Mouse (Mus musculus) retina, postnatal 1 day (tissue): ENCODE results near the gene Sgsh.

Experiments
- DNase-seq: peaks from one replicate; pipeline ENCODE4 v3.0.0-alpha.2; 2012

The Sgsh gene

DNA sequence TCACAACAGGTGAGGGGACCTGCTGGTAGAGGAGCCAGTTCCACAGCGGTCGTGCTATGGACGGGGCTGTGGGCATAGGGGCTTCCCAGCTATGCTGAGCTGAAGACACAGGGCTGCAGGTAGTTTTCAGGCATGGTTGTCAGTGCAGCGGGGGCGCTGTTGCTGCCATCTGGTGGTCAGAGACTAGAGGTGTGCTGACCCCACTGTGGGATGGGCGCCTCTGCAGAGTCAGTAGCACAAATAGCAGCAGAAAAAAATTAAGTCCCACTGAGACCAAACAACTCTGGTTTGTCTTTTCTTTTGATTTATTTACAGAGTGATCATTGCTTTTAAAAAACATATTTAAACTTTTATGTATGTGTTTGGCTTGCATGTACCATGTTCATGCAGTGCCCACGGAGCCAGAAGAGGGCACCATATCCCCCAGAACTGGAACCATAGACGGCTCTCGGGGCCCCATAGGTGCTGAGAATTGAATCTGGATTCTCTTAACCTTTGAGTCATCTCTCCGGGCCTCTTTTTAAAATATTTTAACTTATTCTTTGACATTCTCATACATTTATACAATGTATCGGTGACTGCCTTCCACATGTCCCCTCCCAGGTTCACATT is 8.3 kb upstream of the Sgsh start:
- peak; percentile 86 for DNase-seq

DNA sequence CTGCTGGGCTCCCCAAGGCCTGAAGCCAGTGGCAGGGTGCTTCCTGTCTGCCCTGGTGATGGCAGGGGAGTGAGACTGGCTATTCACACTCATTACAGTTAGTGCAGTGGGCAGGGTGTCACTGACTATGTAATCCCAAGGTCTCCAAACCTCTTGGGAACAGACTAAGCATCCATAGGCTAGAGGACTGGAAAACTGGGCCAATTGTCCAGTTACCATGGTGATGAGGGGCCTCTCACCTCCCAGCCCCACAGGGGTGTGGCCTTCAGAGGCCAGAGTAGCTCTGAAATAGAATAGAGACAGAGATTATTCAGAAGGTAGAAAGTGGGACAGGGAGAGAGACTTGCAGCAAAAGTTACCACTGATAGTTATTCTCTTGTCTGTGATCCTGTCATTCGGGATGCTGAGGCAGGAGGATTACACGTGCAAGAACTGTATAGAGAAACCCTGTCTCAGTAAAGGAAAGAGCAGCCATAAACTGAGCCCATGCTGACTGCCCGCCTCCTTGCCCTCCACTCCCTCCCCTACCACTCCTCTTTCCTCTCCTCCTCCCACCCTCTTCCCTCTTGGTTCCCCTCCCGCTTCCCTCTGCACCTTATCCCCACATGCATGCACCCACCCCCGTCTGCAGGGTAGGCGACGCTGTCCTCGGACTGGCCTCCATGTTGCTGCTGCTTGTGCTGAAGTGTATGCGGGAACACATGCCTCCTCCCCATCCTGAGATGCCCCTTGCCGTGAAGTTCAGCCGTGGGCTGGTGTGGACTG is 7.6 kb upstream of the Sgsh start:
- DNase-seq: peak; percentile 85

DNA sequence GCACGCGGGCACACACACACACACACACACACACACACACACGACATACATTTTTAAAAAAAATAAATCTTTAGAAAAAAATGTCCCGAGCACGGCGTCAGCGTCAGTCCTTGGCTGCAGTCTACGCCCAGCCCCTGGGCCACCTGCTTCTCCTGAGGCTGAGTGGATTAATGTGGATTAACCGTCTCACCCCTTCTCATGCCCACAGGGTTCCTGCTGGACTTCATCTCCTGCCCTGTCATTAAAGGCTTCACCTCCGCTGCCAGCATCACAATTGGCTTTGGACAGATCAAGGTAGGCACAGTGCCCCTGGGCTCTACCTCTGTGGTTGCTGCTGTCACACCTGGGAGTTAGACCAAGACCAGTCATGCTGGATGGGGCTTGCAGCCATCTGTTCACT is 3.8 kb upstream of the Sgsh start:
- peak; percentile 68 for DNase-seq

DNA sequence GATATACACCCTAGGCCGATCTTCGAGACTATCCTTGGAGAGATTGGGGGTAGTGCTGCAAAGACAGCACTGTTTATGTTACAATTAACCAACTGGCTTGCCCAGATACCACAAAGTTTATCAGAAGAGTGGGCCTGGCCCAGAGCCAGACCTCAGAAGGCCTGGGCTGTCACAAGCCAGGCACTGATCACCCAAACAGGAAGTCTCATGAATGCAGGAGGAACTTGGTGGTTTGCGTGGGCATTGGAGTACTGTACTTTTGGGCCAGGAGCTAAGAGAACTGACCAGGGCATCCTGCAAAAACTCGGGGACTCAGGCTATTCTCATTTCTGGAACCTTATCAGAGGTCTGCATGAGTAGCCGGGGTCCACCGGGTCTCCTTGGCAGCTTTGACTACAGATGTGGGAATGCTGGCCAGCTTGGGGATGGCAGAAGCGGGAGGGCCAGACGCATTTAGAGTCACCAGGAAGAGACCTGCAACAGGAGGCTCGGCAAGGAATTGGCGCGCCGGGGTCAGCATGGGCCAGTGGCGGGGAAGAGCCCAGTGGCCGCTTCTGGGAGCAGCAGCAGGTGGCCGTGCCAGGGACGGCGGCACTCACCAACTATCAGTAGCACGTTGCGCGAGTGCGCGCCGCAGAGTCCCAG is 416 bp downstream of the Sgsh start:
- peak; percentile 20 for DNase-seq

DNA sequence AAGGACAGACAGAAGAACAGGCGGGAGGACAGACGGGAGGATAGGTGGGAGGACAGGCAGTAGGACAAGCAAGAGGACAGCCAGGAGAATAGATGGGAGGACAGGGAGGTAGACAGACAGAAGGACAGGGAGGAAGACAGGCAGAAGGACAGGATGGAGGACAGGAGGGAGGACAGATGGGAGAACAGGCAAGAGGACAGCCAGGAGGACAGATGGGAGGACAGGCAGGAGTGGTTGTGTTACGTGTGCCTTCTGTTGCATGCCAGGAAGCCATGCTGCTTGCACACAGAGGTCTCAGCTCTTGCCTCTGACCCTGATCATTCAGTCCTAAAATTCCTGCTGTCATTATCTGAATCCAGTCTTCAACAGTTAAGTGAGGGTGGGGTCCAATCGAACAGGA is 1.4 kb downstream of the Sgsh start:
- DNase-seq: no peak

DNA sequence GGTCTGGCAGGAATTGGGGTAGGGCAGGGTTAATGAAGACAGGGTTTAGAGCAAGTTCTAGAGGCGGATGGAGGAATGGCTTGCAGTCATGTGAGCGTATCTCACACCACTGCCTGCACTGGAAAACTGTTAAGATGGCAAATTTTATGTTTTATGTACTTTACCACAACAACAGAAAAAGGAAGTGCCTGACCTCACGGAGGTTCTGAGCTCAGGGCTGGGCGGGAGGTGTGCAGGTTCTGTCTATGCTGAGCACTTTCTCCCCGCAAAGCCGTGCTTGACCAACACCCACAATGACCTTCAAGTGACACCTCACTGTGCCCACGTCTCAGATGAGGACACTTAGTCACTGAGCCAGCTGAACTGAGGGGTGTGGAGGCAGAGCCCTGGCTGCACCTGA is 3.2 kb downstream of the Sgsh start:
- DNase-seq: no peak

DNA sequence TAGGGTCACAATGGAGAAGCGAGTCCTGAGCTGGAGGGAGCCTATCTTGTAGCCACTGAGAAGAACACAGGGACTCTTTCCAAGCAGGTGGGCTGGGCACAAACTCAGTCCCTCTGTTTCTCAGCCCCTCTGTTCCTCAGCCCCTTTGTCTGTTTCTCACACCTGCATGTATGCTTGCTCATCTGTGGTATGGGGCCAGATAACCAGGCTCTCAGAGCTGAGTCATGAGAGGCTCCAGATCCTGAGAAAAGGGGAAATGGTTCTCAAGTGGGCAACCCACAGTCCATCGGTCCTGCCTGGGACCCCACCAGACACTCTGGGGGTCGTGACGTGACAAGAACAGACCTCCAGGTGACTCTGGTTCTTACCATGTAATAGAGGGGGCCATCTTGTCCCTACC is 8.2 kb downstream of the Sgsh start:
- no peak for DNase-seq

DNA sequence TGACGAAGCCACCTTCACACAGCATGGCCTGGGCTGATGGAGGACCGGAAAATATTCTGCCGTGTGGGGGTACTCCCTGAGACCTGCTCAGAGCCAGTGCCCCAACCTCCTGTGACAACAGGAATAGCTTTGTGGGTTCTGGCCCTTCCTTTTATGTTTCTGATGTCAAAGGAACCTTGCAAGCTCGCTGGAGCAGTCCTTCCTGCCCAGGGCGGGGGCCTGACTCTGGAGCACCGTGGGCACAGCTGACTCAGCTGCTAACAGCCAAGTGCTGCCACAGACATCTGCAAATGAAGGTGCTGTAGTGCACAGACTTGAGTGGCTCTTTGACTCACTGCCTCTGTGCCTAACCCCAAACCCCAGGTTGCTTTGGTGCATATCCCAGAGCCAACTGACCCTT is 10.5 kb downstream of the Sgsh start:
- DNase-seq: no peak

DNA sequence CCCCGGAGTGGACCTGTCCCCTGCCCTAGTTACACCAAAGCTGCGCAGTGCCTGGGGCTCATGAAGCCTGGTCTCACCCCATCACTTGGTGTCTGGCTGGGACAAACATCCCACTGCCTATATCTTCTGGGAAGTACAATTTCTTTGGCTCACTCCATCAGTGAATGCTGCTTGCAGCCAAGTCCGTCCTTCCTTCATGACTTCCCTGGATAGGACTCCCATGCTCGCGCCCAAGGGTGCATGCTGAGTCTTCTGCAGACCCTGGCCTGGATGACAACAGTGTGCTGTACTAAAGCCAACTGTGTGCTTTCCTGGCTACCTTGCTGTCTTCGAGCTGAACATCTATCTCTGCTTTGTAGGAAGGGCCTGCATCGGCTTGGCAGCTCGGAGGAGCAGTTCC is 11.2 kb downstream of the Sgsh start:
- no peak for DNase-seq

DNA sequence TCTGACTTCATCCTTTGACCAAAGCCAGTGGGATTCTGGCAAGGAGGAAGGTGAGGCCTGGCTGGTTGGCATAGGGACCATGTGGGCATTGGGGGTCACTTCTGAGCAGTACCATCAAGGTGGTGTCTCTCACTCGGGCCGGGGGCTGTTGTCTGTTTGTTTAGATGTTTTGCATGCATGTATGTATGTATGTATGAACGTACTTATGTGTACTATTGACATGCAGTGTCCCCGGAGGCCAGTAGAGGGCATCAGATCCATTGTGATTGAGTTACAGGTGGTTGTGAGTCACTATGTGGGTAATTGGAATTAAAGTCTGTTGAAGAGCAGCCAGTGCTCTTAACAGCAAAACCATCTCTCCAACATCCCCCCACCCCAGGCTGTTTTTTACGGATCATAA is 15.7 kb downstream of the Sgsh start:
- peak; percentile 90 for DNase-seq

DNA sequence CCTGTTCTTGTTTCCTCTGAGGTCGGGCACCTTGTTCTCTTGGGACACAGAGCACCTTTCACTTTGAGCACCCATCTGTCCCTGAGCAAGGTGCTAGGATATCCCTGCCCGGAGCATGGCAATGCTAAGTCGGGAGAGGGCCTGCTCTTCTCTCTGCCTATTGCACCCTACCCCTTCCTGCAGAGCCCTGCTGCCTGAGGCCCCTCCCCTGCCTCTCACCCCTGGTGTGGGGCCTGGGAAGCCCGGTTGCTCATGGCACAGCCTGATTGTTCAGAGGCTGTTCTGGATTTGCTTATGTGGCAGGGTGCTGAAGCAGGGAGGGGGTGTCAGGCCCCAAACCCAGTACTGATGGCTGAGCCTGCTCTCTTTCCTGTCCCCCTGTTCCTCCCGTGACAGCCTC is 16.2 kb downstream of the Sgsh start:
- no peak for DNase-seq

DNA sequence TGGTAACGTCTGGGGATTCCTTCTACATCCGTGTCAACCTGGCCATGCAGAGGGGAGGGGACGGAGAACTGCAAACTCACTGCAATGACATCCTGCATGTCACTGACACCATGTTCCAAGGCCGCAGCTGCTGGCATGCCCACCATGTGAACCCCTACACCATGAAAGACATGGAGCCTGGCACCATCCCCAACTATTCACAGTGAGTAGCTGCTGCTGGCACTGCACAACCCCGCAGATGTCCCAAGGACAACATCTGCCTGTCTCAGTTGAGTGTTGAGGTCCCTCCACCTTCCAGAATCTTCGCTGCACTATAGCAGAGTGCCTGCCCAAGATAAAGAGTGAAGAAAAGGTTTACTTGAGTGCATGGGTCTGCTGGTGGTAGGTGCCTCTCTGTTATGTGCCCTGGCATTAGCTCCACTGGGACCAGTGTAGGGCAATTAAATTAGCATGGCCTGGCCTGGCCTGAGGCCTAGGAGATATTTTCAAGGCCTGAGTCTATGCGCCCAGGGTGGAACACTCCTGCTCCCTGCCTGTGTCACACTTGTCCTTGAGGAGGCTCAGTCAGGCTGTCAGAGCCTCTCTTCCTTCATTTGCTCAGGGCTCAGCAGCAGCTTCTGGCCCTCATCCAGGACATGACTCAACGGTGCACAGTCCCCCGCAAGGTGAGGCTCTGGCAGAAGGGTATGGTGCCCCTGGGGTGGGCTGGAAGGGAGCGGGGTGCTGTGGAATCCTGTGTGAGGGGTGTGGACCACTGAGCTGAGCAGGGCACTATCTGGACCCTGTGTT is 16.9 kb downstream of the Sgsh start:
- no peak for DNase-seq

DNA sequence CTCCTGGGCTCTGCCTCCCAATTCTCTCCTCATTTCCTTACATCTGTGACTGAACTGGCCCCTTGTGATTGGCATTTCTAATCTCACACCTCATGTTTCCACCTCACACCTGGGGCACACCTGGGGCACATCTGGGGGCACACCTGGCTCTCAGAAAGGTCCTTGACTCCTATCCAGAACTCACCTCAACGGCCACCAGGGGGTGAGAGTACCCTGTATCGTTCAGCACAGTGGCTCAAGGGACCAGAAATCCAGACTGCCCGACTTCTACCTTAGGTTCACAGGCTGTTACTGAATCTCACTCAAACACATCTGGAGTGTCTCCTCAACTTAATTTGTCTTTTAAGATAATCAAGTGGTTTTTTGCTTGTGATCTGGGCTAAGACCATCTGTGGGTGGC is 23.4 kb downstream of the Sgsh start:
- no peak for DNase-seq

DNA sequence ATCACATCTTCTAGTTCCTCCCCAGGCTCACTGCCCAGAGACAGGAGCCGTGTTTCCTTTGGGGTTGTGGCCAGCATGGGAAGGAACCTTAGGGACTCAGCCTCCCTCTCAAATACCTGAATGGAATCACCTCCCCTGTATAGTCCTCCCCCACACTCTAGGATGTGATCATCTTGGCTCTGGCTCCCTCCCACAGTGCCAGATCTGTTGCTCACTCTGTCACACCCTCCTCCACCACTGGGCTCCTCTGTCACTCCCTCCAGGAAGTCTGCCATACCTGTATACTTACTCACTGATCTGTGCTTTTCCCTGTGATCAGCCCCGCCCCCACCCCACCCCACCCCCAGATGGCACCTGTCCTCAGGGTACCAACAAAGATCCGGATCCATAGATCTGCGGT is 24.7 kb downstream of the Sgsh start:
- no peak for DNase-seq

DNA sequence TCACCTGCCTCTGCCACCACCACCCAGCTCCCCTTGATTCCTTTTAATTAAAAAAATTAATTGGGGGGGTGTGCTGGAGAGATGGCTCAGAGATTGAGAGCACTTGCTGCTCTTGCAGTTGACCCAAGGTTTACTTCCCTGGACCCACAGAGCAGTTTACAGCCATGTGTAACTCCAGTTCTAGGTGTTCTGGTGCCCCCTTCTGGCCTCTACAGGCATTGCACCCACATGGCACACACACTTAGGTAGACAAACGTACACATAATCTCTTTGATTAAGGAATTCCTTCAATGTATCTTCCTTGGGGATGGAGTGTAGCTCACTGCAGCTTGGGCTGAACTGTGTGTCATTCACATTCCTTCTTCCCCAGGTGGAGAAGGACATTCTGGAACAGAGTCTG is 30.3 kb downstream of the Sgsh start:
- no peak for DNase-seq

DNA sequence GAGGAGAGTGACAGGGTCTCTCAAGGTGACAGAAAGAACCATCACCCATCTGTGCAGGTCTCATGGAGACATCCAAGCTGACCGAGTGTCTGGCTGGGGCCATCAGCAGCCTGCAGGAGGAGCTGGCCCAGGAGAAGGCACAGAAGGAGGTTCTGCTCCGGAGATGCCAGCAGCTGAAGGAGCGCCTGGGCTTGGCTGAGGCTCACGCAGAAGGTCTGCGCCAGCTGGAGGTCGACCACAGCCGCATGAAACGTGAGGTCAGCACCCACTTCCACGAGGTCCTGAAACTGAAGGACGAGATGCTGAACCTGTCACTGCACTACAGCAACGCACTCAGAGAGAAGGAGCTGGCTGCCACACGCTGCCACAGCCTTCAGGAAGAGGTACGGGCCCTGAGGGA is 32.8 kb downstream of the Sgsh start:
- no peak for DNase-seq

DNA sequence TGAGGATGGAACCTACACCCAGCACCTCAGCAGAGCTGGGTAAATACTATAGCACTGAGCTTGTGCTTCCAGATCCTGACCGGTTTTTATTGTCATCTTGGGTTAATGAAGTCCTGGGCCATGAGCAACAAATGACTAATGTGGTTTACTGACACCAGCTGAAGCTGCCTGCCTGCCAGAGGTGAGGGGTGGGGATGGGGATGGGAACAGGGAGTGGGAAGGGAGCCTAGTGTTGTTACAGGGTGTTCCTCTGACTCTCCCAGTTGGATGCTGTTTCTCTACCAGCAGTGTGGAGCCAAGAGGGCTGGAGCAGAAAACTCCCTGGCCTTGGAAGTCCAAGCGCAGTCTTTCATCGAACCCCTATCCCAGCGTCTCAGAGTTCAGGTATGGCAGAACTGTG is 38.6 kb downstream of the Sgsh start:
- DNase-seq: no peak

DNA sequence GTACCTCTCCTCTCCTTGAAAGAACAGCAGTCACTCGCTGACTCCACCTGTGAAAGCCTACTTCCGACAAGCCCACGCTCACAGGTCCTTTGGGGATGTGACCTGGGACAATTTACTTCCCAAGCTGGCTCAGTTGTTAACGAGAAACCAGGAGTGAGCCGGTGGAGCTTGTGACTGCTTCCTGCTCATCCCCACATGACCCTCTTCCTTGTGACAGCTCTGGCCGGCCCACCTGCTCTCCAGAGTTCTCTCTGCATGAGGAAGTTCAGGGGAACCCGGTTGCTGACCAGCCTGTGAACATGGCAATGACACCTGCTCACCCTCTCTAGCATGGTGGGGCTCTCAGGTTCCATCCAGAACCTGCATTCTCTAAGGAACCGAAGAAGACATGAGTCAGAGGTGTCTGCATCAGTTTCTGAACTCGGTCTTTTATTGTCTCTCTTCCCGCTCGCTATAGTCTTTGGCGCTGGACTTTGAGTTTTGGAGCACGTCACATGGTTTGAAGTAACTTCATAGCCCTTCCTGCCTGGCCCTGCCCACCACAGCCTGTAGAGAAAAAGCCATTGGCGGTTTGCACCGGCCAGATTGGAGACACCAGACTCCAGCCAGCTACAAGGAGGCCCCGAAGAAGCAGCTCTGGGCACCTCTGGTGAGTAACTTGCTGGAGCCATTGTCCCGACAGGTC is 40.9 kb downstream of the Sgsh start:
- DNase-seq: no peak

DNA sequence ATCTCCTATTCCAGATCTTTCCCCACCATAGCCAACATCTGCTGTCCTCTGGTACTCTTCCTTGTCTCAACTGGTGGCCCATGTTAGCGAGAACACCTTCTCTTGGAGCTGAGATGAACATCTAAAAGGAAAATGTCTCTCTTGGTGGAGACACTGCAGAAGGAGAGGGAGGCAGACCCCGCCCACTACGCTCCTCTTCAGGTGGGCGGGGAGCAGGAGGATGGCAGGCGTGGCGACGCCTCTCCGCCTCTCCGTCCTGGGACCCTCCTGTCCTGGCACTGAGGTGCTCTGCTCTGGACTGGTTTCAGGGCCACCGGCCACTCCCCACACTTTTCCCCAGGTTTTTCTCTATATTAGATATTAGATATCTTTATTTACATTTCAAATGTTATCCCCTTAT is 44.7 kb downstream of the Sgsh start:
- no peak for DNase-seq

DNA sequence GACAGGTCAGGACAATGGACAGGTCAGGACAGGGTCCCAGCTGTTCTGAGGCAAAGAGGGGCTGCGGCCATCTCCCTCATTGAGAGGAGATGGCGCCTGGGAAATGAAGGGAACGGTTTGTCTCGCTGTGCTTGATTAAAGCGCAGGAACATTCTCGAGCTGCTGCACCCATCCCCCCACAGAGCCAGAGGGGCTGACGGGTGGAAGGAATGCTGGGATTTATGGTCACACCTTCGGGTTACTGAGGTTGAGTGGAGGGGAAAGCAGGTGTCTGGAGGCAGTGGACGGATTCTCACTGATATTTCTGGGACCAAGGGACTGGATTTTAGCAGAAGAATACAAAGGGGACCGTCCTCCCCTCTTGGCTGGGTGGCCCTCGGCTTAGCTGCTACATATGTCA is 47.4 kb downstream of the Sgsh start:
- DNase-seq: peak; percentile 41

DNA sequence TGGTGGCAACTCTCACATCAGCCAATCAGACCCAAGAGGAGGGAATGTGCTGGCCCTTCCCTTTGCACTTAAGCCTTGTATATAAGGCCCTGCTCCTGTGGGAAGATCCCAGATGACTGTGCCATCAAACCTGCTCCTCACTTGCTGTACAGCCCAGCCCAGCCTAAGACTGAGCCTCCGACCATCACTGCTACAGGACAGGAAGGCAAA is 47.8 kb downstream of the Sgsh start, which contains the start of gene Card14:
Card14 (plus strand) TSS at position 111 of the 210 bp plus-strand sequence.
- DNase-seq: no peak

DNA sequence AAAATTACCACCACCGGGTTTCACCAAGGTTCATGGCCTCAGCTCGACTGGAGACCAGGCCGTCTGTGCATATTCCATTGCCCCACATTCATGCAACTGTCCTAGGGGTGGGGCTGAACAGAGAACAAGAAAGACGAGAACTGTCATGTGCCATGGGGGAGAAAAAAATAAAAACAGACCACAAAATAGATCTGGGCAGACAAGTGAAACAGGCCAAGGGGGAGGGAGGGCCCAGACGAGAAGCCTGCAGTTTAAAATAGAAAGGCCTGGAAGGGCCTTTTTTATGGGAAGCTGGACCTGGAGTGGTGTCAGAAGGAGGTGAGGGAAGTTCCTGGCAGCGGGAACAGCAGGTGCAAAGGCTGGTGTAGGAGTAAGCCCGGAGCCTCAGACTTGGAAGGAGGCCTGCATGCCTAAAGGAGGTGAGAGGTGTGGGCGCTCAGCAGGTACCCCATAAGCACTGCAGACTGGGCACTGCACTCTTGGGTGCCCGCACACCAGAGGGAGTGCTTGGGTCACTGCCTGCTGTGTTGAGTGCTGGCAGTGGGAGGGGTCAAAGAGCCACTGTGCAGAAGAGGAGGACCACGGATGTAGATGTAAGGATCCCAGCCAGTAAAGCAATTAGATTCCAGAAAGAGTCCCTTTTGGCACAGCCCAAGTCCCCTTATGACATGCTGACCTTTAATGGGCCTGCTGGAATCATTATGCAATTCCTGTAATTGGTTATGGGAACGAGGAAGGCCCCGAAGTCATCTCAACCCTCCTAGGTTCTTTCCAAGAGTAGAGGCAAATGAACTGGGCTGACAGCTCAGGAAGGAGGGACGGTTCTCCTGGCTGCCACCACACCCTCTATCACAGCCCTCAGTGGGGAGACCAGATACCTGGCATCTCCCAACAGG is 48.3 kb downstream of the Sgsh start:
- peak; percentile 28 for DNase-seq
